Mouse (Mus musculus) liver, embryonic 14.5 days (tissue): ENCODE data around the gene Cd46.

Experiments used
- CTCF ChIP-seq: IDR thresholded peaks from 2 replicates; pipeline ENCODE4 v1.5.1; 2016; ENCODE audit warnings: antibody characterized with exemption, low read depth, control low read depth
- EP300 ChIP-seq: IDR thresholded peaks from 2 replicates; pipeline ENCODE4 v1.6.1; 2016; ENCODE audit warnings: antibody characterized with exemption, low read depth

GRCm38 (mm10) chr1:195098004-195098403 is 6.0 kb upstream of the Cd46 start:
- TF ChIP-seq EP300 (no peak), CTCF (no peak)
